Mouse (Mus musculus) liver, embryonic 14.5 days (tissue): Measurements from ENCODE around the gene Mrpl48.

Experiments
- CTCF ChIP-seq: IDR thresholded peaks from 2 replicates; pipeline ENCODE4 v1.5.1; 2016; ENCODE audit warnings: antibody characterized with exemption, low read depth, control low read depth
- EP300 ChIP-seq: IDR thresholded peaks from 2 replicates; pipeline ENCODE4 v1.6.1; 2016; ENCODE audit warnings: antibody characterized with exemption, low read depth

- no peak for TF ChIP-seq CTCF
- TF ChIP-seq EP300 = no peak
Observed at GRCm38 (mm10) chr7:100496371-100496770, 111.7 kb downstream of the Mrpl48 start.
